In genomic region chr19:5727701-5728100, GRCm38 (mm10) we compare ENCODE assay signal across 9 mouse cellular contexts. TPM values are rescaled to one million over a fixed set of nuclear protein-coding genes. Genes with fewer than 3 reads are reported as not detected.
DNase-seq lines count a peak whose midpoint lies in the region; ATAC-seq and TF ChIP-seq lines count a peak whose summit lies in the region.
"Had no signal": no experiment of that assay in that cellular context is flagged by ENCODE, and none has a peak within 500 bp of the region (broad histone marks: within the 10 kb centered on the region; RNA-seq: fewer than 3 reads in every experiment).

No protein-coding gene starts in this region.

- peak; percentile 99 for TF ChIP-seq CTCF in lung, postnatal 0 days (IDR thresholded peaks at IDR 0.05)

- H3K27me3 ChIP-seq in hindbrain, embryonic 11.5 days (ENCODE audit: control insufficient read depth, insufficient read depth, low read length), result no peaks in the 10 kb centered on the region
- H3K27me3 ChIP-seq in lung, postnatal 0 days (replicated peaks; ENCODE audit: insufficient read depth, low read length), result no peaks in the 10 kb centered on the region

- WGBS in hindbrain, embryonic 11.5 days, result 7% methylated on average over 14 of the region's 14 CpGs
- 2% methylated on average over 14 of the region's 14 CpGs for WGBS in lung, postnatal 0 days

- no peak overlapping the region for H3K27ac ChIP-seq in hindbrain, embryonic 11.5 days (ENCODE audit: low read depth, low read length)
- H3K27ac ChIP-seq in lung, postnatal 0 days (ENCODE audit: low read length), result peak overlapping the region; percentile 84

- peak overlapping the region; percentile 100 for H3K9ac ChIP-seq in hindbrain, embryonic 11.5 days (ENCODE audit: low read depth, low read length)
- no peak overlapping the region; the same call in 1 of the 2 replicates for H3K9ac ChIP-seq in lung, postnatal 0 days (replicated peaks; ENCODE audit: low read depth)

- H3K9me3 ChIP-seq in hindbrain, embryonic 11.5 days (ENCODE audit: control insufficient read depth, low read length), result no peaks in the 10 kb centered on the region
- H3K9me3 ChIP-seq in lung, postnatal 0 days (ENCODE audit: low read length), result no peaks in the 10 kb centered on the region

- H3K4me3 ChIP-seq in hindbrain, embryonic 11.5 days (ENCODE audit: low read depth, low read length), result peak overlapping the region; percentile 98
- peak overlapping the region; percentile 92 for H3K4me3 ChIP-seq in lung, postnatal 0 days (ENCODE audit: low read depth, low read length)

- H3K36me3 ChIP-seq in hindbrain, embryonic 11.5 days (ENCODE audit: control insufficient read depth, insufficient read depth, low read length), result no peaks in the 10 kb centered on the region; the same call in 1 of the 2 replicates
- H3K36me3 ChIP-seq in lung, postnatal 0 days (ENCODE audit: insufficient read depth, low read length), result no peaks in the 10 kb centered on the region

- peaks cover 16% of the 10 kb centered on the region for H3K4me1 ChIP-seq in hindbrain, embryonic 11.5 days (replicated peaks; ENCODE audit: control insufficient read depth, insufficient read depth, low read length)
- peaks cover 45% of the 10 kb centered on the region for H3K4me1 ChIP-seq in lung, postnatal 0 days (ENCODE audit: insufficient read depth, low read depth, low read length)

- peak overlapping the region; percentile 96 for H3K4me2 ChIP-seq in hindbrain, embryonic 11.5 days (replicated peaks; ENCODE audit: low read depth, low read length)
- peak overlapping the region; percentile 90 for H3K4me2 ChIP-seq in lung, postnatal 0 days (replicated peaks; ENCODE audit: low read depth, low read length)

- no peak for ATAC-seq in hindbrain, embryonic 11.5 days (ENCODE audit: low FRiP score)
- ATAC-seq in lung, postnatal 0 days, result peak; percentile 10

- TF ChIP-seq EP300 in lung, postnatal 0 days (IDR thresholded peaks at IDR 0.05), result peak; percentile 89

- peak; percentile 89 for DNase-seq in ES-CJ7 (ENCODE audit: low read depth, low spot score)
- peak; percentile 87 for DNase-seq in cerebellum, adult 8-10 months
- DNase-seq in forelimb bud, embryonic 11.5 days (ENCODE audit: low read depth, low spot score), result peak; percentile 84
- DNase-seq in hindbrain, embryonic 11.5 days (ENCODE audit: low spot score), result peak; percentile 95
- peak; percentile 74 for DNase-seq in layer of hippocampus, adult 9-11 months
- DNase-seq in lung, postnatal 0 days (ENCODE audit: low spot score), result peak; percentile 93
- peak; percentile 47 for DNase-seq in ovary, adult 18-20 months (ENCODE audit: low spot score)
- DNase-seq in thymus, adult 18-20 months, result peak; percentile 61 to 71

RNA-seq across cellular contexts. Expression of gene Ehbp1l1, which starts 1.6 kb away (rescaled TPM):
- 4.4 and 6.2 TPM in 2 replicates for polyA plus RNA-seq in hindbrain, embryonic 11.5 days (2014; fragmentation: Nextera tagmentation; extraction: Ambion mirVana)
- 19.3 and 21.6 TPM in 2 replicates for polyA plus RNA-seq in lung, postnatal 0 days (2015; fragmentation: Nextera tagmentation; extraction: Ambion mirVana)

RNA-seq across cellular contexts. Expression of gene Fam89b, which starts 1.8 kb away (rescaled TPM):
- 165 and 174 TPM in 2 replicates for polyA plus RNA-seq in hindbrain, embryonic 11.5 days (2014; fragmentation: Nextera tagmentation; extraction: Ambion mirVana)
- 120 and 126 TPM in 2 replicates for polyA plus RNA-seq in lung, postnatal 0 days (2015; fragmentation: Nextera tagmentation; extraction: Ambion mirVana)

RNA-seq across cellular contexts. Expression of gene Ltbp3, which starts 13.0 kb away (rescaled TPM):
- 3.5 and 3.8 TPM in 2 replicates for polyA plus RNA-seq in hindbrain, embryonic 11.5 days (2014; fragmentation: Nextera tagmentation; extraction: Ambion mirVana)
- 51.9 and 59.6 TPM in 2 replicates for polyA plus RNA-seq in lung, postnatal 0 days (2015; fragmentation: Nextera tagmentation; extraction: Ambion mirVana)

RNA-seq across cellular contexts. Expression of gene Kcnk7, which starts 23.5 kb away (rescaled TPM):
- 0.19 TPM in 1 of 2 replicates, not detected in the other for polyA plus RNA-seq in hindbrain, embryonic 11.5 days (2014; fragmentation: Nextera tagmentation; extraction: Ambion mirVana)
- 0.87 and 1.3 TPM in 2 replicates for polyA plus RNA-seq in lung, postnatal 0 days (2015; fragmentation: Nextera tagmentation; extraction: Ambion mirVana)
- polyA plus RNA-seq: large intestine, adult 2 months had no signal

RNA-seq across cellular contexts. Expression of gene Pcnx3, which starts 39.0 kb away (rescaled TPM):
- 22.9 and 23.1 TPM in 2 replicates for polyA plus RNA-seq in hindbrain, embryonic 11.5 days (2014; fragmentation: Nextera tagmentation; extraction: Ambion mirVana)
- 11.3 and 12.9 TPM in 2 replicates for polyA plus RNA-seq in lung, postnatal 0 days (2015; fragmentation: Nextera tagmentation; extraction: Ambion mirVana)

Comparison
In these comparisons a context has a peak if more than half of its experiments do, and no peak if none do; other contexts are left out.
1. RNA of gene Ltbp3, which starts 13.0 kb away (polyA plus RNA-seq): 51.9 to 59.6 TPM in lung, postnatal 0 days; 3.5 to 3.8 TPM in hindbrain, embryonic 11.5 days; every median in the first group is over 10 times any median in the second.
2. Peak in every context shown above with its lines, with median percentiles within 50 percentile points of each other: DNase-seq.